Mouse (Mus musculus) embryonic fibroblast, embryonic 13.5 days (primary cell): ENCODE measurements around the gene Gpr18.

Experiments used
- CTCF ChIP-seq: IDR thresholded peaks from 2 replicates; pipeline ENCODE4 v1.5.1; 2011; ENCODE audit warnings: mild to moderate bottlenecking, control low read depth, low read length, moderate library complexity, borderline replicate concordance; ENCODE audit not compliant: insufficient read depth
- POLR2A ChIP-seq: IDR thresholded peaks from 2 replicates; pipeline ENCODE4 v1.6.1; 2011; ENCODE audit warnings: low read depth, mild to moderate bottlenecking, control low read depth, low read length, moderate library complexity

DNA sequence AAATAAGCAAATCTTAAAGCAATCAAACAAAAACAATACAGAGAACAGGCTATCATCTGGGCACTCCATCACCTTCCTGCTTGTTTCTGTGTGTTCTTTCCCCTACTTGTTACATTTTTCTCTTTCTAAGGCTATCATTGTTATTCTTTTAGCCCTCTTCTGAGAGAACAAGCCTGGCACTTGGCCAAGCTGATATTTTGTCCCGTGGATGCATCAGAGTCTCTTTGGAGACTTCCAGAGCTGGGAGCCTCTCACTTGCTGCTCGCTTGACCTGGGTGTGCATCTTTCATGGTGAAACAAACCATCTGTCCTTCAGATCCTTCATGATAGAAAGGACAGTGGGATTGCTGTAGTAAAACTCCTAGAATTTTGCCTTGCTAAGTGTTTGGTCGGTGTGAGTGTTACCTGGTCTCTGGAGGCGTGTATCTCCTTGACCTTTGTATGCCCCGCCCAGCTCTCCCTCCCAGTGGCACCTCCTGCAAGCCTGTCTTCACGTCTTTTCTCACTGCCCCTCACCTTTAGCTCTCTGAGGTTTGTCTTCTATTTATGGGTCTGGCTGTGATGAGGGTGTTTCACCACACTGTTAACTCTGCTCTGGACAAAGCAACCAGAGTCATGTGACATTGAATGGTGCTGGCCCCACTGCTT, 31.3 kb downstream of the Gpr18 start:
- TF ChIP-seq POLR2A (no peak), CTCF (no peak)
